Mouse (Mus musculus): ENCODE results near the gene Tns4.

DNA sequence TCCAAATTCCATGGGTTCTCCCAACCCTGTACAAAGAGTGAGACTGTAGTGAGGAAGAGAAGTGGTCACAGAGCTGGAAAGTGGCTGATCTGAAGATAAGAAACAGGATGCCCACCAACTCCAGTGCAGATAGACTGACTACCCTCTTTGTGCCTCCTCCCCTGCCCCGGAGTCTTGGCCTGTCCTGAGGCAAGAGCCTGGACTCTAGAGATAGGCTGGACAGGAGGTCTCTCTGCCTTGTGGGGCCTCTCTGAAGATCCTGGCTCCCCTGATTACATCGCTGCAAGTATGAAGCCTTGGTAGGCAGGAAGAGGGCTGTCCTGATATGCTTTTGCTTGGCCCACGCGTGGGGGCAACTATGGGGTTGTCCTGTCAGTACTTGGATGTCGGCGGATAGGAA lies 52.9 kb downstream of the Tns4 start:
- no peak for TF ChIP-seq USF1 (IDR thresholded peaks at IDR 0.05; ENCODE audit: low read depth)
- no peak for TF ChIP-seq POLR2A (IDR thresholded peaks at IDR 0.05; ENCODE audit: insufficient read length, low read depth)
- TF ChIP-seq TCF12 (IDR thresholded peaks at IDR 0.05; ENCODE audit: insufficient read depth, poor library complexity, severe bottlenecking): no peak
- TF ChIP-seq POLR2AphosphoS2 (IDR thresholded peaks at IDR 0.05; ENCODE audit: insufficient read length, low read depth): no peak
- no peak for TF ChIP-seq E2F4 (IDR thresholded peaks at IDR 0.05; ENCODE audit: insufficient read depth)
- TF ChIP-seq TCF3 (IDR thresholded peaks at IDR 0.05; ENCODE audit: insufficient read length, low read depth): no peak
- TF ChIP-seq MYOD1 (IDR thresholded peaks at IDR 0.05; ENCODE audit: control insufficient read depth in 1 of 3, insufficient read length in 2 of 3, low read depth in 2 of 3): no peak
- TF ChIP-seq SRF (IDR thresholded peaks at IDR 0.05; ENCODE audit: control insufficient read depth, insufficient read length, low read depth): no peak
